Mouse (Mus musculus): ENCODE results near the gene Tmem253. TPM values are rescaled to one million over a fixed set of nuclear protein-coding genes. Genes with fewer than 3 reads are reported as not detected.
"Not testable (repeated sequence)": the region's sequence is repeated elsewhere in the genome, so short reads cannot be mapped to it uniquely, and the experiment has no call there.

The Tmem253 gene
- total RNA-seq, 2 experiments from 2014 or later, result 2.1 to 2.3 TPM

DNA sequence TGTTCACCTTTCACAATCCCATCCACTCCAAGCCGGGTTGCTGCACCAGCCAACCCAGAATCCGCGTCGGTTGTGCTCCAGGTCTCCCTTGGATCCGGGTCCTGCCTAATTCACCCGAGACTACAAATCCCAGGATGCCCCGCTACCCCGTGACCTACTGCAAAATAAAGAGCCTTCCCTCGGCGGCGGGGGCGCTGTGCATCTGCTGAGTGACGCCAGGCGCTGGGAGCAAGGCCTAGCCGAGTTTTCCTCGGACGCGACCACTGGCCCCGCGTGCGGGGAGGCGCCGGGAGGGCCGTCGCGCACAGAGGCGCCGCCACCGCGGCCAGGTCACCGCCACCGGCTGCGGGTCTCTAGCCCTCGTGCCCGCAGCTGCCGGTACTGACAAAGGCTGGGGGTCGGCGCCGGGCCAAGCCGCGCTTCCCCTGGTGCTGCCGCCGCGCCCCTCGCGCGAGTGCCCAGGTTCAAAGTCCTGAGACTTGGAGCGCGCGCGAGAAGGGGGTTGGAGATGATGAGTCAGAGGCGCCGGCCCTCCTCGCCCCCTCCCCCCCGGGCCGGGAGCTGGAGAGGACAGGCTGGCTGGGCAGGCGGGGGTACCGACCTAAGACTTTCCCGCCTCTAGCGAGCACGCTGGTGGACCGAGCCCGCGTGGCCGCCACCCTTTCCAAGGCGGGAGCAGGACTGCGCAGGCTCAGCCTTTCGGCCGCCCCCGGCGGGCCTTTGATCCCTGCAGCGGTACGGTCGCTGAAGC is 4.3 kb downstream of the Tmem253 start:
- peak; percentile 94 to 98 for DNase-seq
- intact Hi-C loops (cut with DNase I), result loop anchor here (1.0 to 5.0 kb wide), 2 partner anchors 85 to 178 kb away; partner anchors contain the start of genes Hnrnpc and Supt16

DNA sequence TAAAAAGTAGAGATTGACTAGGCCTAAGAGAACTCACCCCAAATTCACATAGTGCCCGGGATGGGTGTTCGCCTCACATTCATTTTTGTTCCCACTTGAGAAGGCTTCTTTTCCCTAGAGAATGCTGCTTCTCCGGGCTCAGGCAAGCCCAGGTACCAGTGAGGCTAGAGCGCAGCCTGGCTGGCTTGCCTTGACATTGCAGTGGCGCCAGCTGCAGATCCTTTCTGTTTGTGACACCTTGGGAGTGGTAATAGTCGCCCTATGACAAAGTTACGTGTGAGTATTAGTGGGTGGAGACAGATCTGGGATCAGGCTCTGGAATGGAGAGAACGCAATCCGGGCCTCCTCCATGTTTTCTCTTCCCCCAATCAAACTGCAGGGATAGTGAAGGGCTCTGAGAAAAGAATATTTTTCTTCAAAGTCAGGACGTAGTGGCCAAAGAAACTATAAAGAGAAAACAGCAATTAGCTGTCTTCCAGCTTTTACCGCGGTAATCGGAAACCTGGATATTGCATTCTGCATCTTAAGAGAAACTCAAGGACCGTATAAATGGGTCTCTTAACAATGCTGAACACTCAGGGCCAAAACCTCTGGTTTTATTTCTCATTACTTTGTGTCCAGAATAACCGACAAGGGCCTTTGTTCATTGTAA is 5.2 kb downstream of the Tmem253 start, which contains the start of gene Zfp219:
TSS of gene Zfp219 (minus strand) at position 248 of the 652 bp plus-strand sequence.
- intact Hi-C loops (cut with DNase I), result loop anchor here (1.0 to 5.0 kb wide), 2 partner anchors 84 to 177 kb away; partner anchors contain the start of genes Hnrnpc and Supt16
- DNase-seq, result peak; percentile 76 to 80

DNA sequence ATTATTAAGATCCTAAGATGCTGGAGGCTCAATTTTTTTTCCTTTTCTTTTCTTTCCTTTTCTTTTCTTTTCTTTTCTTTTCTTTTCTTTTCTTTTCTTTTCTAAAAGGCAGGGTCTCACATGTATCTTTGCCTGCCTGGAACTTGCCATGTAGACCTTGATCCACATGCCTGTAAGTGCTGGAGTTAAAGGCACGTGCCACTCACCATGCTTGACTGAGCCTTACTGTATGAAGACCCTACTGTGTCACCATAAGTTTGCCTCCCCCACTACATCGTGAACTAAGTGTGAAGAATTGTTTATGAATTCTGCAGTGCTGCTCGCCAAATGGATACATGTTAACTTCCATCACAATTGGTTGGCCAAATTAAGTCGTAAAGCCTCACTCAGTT is 5.7 kb downstream of the Tmem253 start:
- no peak for DNase-seq
- intact Hi-C loops (cut with DNase I), result loop anchor here (5.0 kb wide), 1 partner anchor 176 kb away; the partner anchor contains the start of gene Supt16

DNA sequence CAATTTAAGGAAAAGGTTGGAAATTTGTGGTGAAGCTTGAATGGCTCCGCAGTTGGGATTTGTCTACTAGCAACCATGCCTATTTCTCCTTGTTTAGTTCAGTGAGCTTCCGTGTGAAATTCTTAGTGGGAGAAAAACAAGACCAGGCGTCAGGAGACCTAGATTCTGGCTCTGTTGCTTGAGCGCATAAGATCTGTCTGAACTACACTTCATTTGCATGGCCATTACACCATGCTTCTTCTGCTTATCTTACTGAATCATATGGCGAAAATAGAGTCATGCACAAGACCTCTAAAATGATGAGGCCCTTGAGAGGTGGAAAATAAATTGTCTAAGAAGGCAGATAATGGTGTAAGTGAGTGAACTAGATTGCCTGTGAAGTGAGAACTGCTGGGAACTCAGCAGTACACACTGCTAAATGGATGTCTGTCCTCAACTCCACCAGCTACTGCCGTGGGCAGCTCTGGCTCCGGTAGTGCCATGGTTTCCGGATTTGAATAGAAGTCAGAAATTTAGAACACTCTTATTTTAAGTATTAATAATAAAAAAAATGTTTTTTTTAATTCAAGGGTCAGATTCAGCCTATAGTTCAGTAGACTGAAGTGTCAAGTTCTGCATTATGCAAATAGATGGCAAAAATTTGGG is 6.2 kb downstream of the Tmem253 start:
- intact Hi-C loops (cut with DNase I), result loop anchor here (2.0 to 5.0 kb wide), 3 partner anchors 13 to 176 kb away; partner anchors contain the start of genes Arhgef40 and Supt16

DNA sequence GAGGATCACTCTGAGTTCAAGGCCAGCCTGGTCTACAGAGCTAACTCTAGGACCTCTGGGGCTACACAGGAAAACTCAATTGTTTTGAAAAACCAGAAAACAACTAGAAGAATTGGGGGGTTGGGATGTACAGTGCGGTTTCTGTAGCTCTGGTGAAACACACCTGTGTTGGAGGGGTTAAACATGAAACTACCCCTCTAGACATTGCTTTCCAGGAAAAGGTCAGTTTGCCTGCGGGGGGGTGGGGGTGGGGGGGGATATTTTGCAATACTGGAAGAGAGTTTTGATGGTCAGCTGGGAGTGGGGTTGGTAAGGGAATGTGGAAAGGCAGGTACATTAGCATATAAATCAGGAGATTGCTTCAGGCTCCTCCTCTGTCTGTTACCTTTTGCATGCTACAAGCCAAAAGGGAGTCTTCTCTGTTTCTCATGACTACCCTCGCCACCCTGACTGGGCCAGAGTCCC is 6.8 kb downstream of the Tmem253 start:
- intact Hi-C loops (cut with DNase I), result loop anchor here (2.0 to 5.0 kb wide), 3 partner anchors 13 to 175 kb away; partner anchors contain the start of genes Arhgef40 and Supt16
- DNase-seq, result no peak

More for the DNA sequence above, 6.2 kb downstream of the Tmem253 start:
- DNase-seq, result no peak

DNA sequence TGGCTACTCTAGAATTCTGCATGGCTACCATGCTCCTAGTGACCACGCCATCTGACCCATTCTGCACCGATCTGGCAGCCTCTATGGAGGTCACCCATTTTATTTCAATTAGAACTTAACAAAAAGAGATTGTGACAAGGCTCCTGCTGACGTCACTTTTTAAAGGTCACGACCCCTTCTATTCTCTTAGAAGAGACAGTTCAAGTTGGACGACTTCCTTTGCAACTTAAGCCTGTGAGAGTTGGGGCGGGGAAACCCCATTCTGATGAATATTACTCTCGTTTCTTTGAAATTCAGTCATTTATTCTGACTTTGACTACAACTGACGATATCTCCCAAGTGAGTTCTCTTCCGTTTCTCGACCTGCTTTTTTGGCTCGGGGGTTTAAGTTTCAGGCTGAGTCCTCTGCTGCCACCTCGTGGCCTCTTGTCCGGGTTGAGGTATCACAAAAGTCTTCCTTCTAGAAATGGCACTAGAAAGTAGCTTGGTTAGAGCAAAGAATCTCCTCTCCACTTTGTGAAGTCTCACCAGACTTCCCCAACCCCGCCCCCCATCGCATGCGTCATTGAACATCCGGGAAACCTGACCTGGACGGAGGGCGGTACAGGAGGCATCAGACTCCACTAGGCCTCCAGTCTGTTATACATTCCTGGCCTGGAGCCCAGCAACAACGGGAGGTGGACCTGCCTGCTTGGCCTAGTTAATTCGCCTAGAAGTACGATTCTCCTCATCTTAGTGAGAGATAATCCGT is 7.4 kb downstream of the Tmem253 start:
- intact Hi-C loops (cut with DNase I), result loop anchor here (2.0 to 5.0 kb wide), 3 partner anchors 14 to 174 kb away; partner anchors contain the start of genes Arhgef40 and Supt16
- DNase-seq, result peak; percentile 86 to 88

DNA sequence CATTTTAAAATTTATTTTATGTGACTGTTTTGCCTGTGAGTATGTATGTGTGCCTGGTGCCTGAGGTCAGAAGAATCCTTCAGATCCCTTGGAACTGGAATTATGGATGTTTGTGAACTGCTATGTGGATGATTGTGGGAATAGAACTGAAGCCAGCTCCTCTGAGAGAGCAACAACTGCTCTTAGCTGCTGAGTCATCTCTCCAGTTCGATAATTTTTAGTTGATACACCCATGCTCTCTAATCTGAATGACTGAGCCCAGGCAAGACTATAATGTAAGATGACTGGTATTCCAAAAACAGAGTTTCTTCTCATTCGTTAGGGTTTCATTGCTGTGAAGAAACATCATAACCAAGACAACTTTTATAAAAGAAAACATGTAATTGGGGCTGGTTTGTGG is 8.7 kb downstream of the Tmem253 start:
- intact Hi-C loops (cut with DNase I), result loop anchor here (1.0 to 5.0 kb wide), 2 partner anchors 122 to 173 kb away; partner anchors contain the start of gene Supt16
- DNase-seq, result no peak

DNA sequence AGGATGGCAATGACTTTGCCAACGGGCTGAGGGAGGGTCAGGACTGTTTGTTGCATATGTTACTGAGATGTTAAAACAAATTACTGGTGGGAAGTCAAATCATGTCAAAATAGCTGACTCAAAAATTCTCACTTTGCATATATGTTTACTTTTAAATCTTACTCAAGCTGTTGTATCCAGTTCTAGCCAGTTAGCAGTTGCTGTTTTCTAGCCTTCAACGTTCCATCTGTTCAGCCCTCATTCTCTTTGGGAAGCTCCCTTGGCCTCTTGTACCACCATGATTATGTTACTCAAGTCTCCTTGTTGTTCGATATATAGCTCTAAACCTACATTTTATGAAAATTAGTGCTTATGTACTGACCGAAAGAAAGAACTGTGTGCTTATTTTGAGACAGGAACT is 10.9 kb downstream of the Tmem253 start:
- intact Hi-C loops (cut with DNase I), result no loop called here
- DNase-seq, result no peak

DNA sequence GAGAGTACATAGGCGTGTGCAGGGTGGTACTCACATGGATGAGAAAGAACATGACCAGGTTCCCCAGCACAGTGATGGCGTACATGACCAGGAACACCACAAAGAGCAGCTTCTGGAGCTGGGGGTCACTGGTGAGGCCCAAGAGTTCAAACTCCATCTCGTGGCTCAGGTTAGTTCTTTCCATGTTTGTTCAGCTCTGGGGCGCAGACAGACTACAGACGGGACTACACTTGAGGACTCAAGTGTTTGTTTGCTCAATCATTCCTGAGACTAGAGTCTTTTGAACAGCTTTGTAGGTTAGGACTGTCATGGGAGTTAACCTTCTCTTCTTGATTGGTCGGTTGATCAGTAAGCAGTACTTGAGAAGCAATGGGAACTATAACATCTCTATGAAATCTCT is 20.5 kb downstream of the Tmem253 start:
- intact Hi-C loops (cut with DNase I), result no loop called here
- DNase-seq, result no peak

DNA sequence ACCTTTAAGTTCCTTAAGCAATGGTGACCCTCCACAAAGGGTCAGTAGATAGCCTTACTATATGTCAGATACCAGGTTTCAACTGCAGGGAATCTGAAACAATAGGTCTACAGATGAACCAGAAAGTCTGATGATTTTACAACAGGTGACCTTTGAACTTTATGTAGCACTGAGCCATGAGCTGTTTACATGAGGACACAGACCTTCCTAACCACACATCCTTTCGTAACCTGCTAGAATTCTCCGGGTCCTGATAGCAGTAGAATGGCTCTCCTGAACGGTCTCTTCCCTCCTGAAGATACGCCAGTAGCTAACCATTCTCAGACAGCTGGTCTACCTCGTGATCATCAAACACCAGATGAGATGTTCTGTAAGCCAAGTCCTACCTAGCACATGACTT is 23.9 kb downstream of the Tmem253 start:
- DNase-seq, result no peak
- intact Hi-C loops (cut with DNase I), result no loop called here

DNA sequence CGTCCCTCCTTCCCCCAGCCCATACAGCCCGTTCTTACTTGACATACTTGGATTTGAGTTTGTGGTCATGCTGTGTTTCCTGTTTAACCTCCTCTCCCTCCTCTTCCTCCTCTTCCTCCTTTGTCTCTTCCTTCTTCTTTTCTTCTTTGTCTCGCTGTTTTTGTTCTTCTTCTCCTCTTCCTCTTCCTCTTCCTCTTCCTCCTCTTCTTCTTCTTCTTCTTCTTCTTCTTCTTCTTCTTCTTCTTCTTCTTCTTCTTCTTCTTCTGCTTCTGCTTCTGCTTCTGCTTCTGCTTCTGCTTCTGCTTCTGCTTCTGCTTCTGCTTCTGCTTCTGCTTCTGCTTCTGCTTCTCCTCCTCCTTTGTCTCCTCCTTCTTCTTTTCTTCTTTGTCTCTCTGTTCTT is 26.9 kb downstream of the Tmem253 start, which contains the start of gene Olfr221:
TSS of gene Olfr221 (minus strand) at position 101 of the 400 bp plus-strand sequence.
- intact Hi-C loops (cut with DNase I); DNase-seq: not testable (repeated sequence)

DNA sequence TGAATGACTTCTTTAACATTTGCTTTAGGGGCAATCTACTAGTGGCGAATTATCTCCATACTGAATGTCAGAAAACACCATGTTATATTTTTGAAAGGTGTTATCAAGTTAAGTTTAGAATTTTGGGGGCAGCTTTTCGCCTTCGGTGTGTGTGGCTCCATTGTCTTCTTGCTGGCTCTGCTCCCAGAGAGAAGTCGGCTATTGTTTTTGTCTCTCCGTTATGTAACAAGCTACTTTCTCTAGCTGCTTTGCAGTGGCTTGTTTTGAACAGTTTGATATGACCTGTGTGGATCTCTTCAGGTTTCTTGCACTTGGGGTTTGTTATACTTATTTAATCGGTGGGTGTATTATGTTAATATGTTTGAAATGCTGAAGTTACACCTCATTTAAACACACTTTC is 28.0 kb downstream of the Tmem253 start:
- intact Hi-C loops (cut with DNase I), result no loop called here
- DNase-seq, result no peak

DNA sequence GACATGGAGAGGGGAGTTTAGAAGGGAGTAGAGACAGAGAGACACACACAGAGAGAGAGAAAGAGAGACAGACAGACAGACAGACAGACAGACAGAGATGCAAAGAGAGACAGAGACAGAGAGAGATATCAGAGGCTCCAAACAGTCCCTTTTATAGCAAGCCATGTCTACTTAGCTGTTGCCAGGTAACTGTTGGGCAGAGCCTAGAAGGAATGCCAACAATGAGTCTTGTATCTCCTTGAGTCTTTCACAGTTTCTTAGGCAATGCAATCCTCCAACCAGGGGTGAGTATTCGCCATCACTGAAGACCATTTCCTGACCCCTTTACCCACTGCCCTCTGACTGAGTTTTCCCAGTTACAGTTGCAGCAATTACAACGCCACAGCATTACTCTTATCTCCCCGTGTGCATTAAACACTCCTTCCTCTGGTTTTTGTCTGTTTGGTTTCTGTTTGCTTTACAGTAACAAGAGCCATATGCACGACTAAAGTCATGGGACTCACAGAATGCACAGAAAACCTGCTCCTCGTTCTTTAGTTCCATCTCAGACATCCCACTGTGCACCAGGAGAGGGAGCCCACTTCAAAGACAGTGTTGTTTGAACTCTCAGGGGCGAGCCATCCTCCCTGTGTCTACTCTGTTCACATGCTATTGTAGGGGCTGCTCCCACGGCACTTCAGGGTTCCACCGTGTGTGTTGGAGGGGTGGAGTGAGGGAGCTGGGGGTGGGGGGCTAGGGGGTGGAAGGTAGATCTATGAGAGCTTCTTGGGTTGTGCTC is 29.6 kb downstream of the Tmem253 start:
- DNase-seq, result no peak
- intact Hi-C loops (cut with DNase I), result no loop called here

DNA sequence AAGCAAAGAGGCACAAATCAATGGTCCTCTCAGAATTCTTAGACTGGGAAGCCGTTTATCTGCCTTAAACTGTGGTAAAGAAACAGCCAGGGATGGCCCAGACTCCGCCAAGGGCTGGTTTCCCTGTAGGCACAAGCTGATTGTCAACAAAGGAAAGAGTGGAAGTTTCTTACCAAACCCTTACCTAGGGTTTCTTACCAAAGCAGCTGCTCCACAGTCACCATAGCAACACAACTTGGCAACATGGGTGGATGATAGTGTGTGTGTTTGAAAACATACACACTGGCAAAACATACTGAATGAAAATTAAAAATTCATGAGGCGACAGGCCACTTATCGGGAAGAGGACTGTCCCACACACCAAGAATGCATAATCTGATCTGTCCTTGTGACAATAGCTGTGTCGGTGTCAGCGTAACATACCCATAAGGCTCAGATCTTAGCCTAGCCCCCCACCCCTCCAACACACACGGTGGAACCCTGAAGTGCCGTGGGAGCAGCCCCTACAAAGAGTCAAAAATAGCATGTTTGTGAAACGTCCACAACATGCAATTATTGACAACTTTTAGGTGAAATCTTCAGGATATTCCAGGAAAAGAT is 30.6 kb downstream of the Tmem253 start:
- no peak for DNase-seq

DNA sequence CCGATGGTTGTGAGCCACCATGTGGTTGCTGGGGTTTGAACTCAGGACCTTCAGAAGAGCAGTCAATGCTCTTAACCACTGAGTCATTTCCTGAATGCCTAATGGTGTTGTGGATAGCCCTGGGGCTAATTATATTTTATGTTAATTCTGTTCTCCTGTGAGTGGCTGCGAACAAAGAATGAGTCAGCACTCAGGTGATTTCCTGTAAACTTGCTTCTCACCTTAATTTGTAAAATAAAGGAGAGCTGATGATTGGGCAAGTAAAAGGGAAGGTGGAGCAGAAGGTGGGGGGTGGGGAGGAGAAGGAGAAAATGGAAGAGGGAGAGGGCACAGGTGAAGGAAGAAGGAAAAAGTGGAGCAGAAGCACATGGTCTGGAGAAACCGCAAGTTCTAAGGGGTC is 37.3 kb downstream of the Tmem253 start:
- DNase-seq; intact Hi-C loops (cut with DNase I): not testable (repeated sequence)

More for the DNA sequence above, 30.6 kb downstream of the Tmem253 start:
- intact Hi-C loops (cut with DNase I), result no loop called here

DNA sequence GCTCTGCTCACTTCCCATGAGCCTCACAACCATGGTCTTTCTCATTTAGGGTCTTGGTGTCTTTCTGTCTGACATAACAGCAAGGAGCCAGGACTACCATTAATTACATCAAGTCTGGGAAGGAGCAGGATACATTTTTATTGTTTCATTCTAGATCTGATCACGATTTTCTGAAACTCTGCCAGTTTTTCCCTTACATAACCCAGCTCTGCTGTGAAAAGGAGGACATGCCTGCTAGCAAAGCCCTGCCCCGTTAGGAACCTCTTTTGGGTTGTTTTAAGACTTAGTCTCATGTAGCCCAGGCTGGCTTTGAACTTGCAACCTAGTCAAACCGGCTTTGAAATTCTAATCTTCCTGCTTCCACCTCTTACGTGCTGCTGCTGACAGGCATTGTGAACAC is 44.5 kb downstream of the Tmem253 start:
- no peak for DNase-seq
- intact Hi-C loops (cut with DNase I), result no loop called here

DNA sequence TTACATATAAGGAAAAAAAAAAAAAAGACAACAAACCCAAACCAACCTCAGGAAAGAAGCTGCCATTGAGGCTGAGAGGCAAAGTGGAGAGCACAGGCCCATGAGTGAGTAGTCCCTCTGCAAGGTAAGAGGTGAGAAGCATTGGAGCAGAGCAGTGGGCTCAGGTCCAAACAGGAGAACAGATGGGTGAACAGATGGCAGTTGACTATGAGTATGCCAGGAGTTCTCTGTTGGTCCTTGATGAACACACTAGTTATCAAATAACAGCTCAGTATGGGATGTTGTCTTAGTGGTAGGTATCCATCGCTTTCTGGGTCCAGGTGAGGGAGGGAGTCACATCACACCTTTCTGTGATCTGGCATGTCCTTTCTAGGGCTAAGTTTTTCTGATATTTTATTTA is 45.3 kb downstream of the Tmem253 start:
- DNase-seq, result no peak
- intact Hi-C loops (cut with DNase I), result no loop called here

DNA sequence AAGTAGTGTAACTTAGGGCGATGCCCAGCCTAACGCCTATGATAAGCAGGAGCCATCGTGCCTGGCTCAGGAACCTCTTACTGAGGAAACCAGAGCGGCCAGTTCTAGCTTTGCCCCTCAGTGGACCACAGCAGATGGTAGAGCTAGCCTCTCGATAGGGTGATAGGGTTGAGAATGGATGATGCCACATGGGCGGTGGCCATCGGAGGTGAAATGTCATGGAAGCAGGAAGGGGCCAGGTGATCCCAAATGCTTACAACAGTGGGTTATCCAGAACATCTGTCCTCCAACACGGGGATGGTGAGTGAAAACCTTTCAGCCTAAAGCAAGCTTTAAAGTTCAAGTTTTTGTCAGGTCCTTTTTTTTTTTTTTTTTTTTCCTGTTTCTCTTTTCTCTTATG is 46.3 kb downstream of the Tmem253 start:
- DNase-seq, result no peak
- intact Hi-C loops (cut with DNase I), result no loop called here

DNA sequence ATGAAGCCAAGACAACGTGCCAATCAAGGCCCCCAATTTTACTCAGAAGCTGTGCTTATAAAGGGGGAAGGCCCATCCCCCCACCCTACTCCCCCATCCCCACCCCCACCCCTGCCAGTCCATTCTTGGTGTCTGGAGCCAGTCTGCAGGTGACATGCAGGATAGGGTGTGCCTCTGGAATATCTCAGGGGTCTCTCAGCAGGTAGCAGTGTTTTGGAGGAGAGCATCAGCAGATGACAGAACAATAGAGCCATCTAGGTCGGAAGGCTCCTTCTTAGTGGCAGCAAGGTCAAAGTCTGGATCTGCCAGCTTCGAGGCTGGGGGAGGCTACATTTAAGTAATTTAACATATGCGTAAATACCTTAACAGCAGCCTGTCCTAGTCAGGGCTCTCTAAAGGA is 50.7 kb downstream of the Tmem253 start:
- DNase-seq, result no peak
- intact Hi-C loops (cut with DNase I), result no loop called here

Data from heart, postnatal 36 days (tissue).